Mouse (Mus musculus) olfactory bulb, adult 2 months (tissue): ENCODE data around the gene Pcbp4.

Source experiments
- CTCF ChIP-seq: fragments of 200-500 bp; IDR thresholded peaks from 2 replicates; pipeline ENCODE4 v1.5.1; 2012; ENCODE audit warnings: low read depth, mild to moderate bottlenecking, low read length, moderate library complexity; ENCODE audit not compliant: insufficient read depth
- POLR2A ChIP-seq: fragments of 200-500 bp; IDR thresholded peaks from 2 replicates; pipeline ENCODE4 v1.6.1; 2012; ENCODE audit warnings: mild to moderate bottlenecking, low read depth, low read length, moderate library complexity; ENCODE audit not compliant: insufficient read depth

GRCm38 (mm10) chr9:106512729-106513450 is 59.8 kb downstream of the Pcbp4 start:
- no peak for TF ChIP-seq POLR2A
- TF ChIP-seq CTCF: no peak
